Mouse (Mus musculus): ENCODE data around the gene Dse.

Dse gene

DNA sequence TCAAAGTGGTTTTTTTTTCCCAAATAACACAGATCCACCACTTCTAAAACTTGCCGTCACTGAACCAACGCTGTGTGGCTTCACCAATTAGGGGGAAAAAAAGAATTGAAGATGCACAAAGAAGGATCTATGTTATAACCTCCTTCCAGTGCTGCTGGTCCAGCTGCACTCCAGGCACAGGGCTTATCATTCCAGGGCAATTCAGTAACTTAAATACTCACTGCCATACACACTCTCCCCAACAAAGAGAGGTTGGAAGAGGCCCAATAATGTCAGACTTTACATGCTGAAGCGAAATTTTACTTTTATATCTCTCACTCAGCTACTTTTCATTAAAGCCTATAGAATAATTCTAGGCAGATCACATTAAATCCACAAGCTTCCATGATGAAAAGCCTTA, 8.9 kb downstream of the Dse start:
- DNase-seq (ENCODE audit: low read depth, low spot score) = no peak

DNA sequence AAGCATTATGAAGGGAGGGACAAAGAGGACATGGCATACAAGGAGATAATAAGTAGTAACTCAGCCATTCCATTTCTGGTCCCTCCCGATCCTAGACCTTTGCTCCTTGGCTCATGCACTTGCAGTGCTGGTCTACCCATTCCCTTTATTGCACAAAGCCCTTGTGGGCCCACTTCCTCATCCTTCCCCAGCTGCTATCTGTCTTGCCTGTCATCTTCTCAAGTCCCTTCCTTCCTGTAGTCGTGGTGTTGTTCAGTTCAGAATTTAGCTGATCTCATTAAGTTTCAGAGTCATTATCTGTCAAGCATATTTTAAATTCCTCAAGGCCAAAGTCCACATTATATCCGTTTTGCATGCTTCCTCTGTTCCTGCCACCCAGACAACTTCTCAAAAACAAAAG, 9.5 kb downstream of the Dse start:
- DNase-seq (ENCODE audit: low read depth, low spot score) = no peak

DNA sequence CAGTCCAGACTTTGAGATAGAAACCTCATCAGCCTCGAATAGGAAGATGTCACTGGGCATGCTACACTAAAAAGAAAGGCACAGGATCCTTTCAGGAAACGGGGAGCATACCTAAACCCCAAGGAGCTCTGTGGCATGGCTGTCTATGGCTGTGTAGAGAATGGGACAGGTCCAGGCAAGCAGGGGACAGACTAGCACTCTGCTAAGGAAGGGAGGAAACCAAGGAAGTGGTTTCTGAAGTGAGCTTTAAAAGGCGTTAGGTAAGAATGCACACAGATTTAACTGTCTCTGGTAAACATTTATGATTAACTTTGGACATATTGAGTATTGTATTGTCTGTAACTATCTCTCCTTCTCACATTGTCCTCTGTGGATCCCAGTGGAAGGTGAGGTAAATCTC, 10.2 kb downstream of the Dse start:
- DNase-seq (ENCODE audit: low read depth, low spot score) = no peak

DNA sequence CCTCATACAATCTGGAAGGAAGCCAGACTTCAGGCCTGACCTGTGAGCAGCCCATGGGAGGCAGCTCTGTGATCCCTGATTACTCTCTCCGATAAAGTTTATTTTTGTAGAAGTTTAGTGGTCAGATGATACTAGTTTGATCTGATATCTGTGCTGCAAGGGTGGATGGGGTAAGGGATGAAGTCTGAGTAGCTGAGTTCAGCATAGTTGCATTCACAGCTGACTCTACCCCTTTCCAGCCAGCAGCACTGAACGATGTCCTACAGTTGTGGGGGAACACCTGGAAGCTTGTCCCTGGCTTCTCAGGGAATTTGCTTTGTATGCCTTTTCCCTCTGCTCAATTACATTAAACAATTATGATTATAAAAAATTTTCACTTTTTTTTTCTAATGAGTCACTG, 12.6 kb downstream of the Dse start:
- no peak for DNase-seq (ENCODE audit: low read depth, low spot score)

DNA sequence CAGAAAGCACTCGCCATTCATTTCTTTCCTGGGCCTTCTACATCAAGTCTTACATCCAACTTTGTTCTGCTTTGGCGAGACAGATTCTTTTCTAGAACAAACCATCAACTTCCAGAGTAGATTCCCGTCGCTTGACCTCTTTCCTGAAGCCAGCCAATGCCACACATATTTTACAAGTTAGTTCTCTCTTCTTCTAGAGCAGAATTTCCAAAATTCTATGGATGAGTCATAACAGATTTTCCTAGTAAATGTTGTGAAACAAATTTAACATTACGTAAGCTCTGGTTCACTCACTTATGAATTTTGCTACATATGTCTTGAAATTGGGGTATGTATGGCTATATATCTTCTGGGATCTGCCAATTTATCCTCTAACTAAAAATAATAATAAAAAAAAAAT, 13.0 kb downstream of the Dse start:
- DNase-seq (ENCODE audit: low read depth, low spot score) = no peak

DNA sequence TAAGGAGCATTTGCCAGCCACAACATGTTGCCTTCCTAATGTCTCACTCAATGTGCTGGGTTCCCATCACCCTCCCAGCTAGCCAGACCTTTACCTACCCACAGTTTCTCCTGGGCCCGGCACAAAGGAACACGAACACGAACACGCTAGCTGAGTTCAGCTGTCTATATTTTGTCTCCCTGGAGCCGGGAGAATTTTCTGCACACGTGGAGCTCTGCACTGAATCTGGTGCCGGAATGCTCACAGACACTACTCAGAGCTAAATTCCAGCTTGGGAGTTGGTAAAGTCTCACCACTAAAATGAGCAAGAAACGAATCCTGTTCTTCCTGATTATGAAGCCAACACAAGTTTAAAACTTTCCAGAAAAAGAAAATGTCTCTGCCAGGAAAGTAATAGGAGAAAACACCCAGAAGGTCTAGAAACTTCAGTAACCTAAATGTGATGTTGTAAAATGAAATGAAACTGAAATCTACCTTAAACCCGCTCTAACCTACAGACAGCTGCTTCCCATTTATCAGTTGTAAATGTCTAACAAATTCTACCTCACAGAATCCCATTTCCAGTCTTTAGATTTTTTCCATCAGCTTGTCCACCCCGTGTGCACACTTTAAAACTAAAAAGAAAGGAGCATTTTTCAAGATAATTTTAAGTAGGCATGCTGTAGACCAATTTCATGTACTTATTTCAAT, 20.8 kb downstream of the Dse start:
- no peak for DNase-seq (ENCODE audit: low read depth, low spot score)

DNA sequence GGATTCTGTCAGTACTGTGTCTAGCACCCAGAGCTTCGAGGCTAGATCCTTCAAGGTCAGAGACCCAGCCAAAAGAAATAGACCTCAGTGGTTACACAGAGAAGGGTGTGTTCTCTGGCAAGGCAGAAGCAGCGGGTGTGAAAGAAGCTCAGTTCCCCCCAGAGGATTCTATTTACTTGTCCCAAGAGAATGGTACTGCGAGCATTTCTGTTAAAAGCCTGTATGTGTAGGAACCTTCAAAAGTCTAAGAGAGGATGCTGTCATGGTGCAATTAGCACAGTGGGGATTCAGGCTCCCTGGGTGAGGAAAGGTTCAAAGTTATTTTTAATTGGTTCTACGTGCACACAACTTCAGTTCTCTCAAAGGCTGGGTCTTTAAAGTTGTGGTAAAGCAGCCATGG, 22.0 kb downstream of the Dse start:
- DNase-seq (ENCODE audit: low read depth, low spot score) = no peak

DNA sequence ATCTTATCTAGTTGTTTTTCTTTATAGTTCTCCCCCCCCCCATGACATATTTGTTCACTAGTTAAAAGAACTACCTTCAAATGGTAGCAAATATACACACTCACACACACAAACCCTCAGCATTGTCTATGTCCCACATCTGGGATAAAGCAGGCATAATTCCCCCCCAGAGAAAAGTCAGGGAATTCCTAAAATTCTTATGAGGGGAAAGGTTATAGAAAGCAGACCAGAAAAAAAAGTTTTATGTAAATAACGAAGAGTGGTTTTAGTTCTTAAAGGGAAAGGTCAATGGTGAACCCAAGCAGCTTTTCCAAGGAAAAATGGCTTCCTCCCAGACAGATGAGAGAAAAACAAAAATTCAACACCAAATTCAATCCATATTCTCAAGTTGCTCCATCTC, 22.6 kb downstream of the Dse start:
- no peak for DNase-seq (ENCODE audit: low read depth, low spot score)

DNA sequence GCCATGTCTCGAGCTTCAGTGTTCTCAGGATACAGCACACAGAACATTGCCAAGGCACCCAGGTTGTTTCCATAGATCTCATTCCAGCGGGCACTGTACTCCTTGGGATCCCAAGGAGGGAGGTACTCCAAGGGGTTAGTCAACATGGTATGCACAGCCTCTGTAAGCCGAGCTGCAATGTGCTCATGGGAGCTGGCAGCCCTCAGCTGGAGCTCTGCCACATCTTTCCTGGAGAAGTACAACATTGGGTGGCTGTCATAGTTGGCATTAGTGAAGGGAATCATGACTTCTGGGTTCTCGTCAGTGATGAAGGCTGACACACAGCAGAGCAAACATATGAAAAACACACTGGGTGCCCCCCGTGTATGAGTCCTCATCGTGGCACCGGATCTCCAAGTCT, 23.8 kb downstream of the Dse start:
- DNase-seq (ENCODE audit: low read depth, low spot score) = no peak

DNA sequence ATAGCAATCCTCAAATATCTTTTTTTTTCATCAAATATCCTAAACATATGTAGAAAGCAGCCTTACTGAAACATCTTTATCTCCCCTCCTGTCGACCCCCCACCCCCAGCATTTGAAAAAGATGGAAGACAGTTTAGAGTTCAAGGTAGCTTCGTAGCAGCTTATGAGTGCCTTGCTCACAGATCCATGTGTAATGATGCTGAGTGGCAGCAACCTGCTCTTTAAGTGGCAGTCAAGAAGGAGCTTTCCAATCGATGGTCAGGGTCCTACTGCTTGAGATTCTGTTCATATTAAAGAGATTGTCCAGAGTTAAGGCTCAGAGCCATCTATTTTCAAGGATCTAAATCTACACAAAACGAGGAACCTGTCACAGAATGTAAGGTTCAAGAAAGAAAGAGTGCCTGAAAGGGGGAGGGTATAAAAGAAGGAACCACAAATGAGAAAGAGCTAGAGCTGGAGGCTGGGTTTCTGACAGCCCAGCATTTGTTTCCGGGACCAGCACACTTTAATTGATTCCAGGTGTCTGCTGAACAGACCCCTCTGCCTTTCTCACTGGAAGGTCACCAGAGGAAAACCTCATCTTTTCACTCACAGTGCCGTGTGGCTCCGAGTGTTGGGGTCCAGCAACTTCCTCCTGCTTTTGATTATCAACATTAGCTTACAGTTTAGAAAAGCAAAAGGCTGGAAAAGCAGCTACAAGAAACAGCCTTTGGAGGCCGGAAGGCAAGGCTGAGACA, 31.5 kb downstream of the Dse start:
- DNase-seq (ENCODE audit: low read depth, low spot score) = no peak

DNA sequence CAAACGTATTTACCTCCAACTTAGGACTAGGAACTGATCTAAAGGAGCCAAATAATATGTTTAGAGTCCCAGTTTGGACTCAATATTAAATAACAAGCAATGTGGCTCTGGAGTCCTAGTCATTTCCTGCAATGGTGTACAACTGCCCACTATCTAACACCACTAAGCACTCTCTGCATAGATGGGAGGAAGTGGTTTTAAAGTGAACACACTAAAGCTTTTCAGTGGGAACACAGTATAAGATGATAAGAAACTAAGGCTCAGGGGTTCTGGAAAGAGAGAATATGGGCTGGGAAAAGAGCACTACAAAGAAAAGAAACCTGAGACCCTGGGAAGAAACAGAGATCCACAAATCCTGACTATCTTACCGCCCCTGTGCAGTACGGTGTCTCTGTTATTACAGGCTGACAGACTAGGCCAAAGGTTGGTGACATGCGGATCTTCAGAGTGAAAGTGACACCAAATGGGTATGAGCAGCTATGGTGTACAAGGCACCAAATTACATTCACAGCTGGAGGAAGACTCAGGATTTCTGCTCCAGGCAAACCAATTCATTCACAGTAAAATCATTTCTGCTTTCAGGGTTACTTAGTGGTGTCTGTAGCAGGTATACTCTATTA, 34.7 kb downstream of the Dse start:
- DNase-seq (ENCODE audit: low read depth, low spot score) = peak; percentile 36

DNA sequence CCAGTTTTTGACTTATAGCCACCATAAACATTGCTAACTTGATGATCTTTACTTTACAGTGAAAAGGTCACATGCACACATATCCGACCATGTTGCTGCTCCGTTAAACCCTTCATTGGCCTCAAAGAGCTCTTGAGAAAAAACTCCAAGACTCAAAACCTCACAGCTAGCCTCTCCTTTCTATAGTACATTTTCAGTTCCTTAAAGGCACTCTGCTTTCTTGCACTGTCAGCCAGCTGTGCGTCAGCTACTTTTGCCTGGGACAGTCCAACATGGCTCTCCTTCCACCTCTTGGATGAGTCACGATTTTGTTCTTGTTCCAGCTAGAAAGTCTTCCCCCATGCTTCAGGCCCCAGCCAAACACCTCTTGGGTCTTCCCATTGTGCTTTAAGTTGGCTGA, 35.9 kb downstream of the Dse start:
- no peak for DNase-seq (ENCODE audit: low read depth, low spot score)

DNA sequence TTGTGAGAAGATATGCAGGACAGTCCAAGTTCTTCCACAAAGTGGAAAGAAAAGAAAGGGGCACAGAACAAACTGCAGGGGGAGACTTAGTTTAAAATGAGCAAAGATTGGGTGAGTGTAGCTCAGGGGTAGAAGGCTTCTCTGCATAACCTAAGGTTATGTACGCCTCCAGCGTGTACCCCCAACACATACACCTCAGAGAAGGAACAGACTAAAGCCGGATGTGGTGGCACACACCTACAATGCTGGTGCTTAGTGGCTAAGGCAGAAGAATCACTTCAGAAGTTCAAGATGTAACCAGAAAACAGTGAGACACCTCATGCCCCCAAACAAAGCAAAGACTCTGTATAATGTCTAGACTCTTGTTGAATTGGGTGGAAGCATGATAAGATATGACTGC, 36.3 kb downstream of the Dse start:
- peak; percentile 73 for DNase-seq (ENCODE audit: low read depth, low spot score)

DNA sequence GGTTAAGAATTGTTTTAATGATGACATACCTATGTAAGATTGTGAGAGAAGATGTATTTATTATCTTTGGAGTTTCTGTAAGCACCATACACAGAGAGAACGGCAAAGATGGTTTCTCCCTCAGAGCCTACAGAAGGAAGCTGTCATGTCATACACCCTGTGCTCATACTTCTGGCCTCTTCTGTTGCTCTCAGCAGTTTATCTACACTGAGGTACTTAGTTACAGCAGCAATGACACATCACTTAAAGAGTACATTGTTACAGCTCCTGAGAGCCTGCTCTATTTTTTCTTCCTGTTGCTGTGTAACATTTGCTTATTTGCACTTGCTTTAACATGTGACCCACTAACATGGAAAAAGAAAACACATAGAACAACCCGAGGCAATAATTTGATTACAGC, 40.5 kb downstream of the Dse start:
- no peak for DNase-seq (ENCODE audit: low read depth, low spot score)

DNA sequence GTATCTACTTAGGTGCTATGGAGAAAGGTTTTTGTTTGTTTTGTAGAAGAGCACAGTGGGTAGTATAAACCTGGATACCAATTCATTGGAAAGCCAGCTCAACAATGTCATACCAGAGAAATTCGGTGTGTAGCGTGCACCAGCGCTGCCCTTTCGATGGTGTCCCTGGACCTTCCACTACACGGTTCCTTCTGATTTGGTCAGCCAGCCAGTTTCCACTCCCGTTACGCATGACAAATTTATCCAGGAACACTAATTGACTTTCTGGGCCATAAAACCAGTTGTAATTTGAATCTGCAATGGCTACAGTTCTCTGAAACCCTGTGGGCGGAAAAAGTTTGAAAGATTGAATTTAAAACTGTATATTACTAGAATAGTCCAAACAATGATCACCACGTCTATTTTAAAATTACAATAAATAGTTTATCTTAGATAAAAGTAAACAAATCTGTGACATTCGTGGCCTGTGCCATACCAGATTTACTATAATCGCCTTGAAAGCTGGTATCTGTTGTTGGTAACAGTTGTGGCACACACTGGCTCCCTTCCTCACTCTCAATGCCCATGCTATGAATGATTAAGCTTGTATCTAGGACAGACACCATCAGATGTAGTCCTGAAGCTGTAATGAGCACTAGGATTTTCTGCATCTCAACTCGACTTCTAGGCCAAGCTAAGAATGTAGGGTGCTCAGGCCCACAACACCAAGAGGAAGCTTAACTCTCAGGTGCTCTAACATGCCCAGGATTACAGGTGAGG, 51.5 kb downstream of the Dse start:
- no peak for DNase-seq (ENCODE audit: low read depth, low spot score)

DNA sequence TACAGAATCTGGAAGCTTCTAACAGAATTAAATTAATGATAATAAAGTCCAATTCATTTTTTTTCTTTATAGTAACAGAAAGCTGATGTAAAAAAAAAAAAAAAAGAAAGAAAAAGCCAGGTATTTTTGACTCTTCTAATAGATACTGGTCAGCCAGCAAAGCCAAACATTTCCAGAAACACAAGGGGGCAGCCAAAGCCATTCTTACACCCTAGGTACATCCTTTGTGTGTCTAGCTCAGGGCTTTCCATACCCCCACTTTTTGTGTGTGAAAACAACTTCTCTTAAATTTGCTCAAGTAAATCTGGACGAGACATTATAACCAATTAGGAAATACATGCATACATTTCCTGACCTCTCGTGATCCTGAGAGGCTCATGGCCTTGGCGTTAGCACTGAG, 55.7 kb downstream of the Dse start:
- no peak for DNase-seq (ENCODE audit: low read depth, low spot score)

DNA sequence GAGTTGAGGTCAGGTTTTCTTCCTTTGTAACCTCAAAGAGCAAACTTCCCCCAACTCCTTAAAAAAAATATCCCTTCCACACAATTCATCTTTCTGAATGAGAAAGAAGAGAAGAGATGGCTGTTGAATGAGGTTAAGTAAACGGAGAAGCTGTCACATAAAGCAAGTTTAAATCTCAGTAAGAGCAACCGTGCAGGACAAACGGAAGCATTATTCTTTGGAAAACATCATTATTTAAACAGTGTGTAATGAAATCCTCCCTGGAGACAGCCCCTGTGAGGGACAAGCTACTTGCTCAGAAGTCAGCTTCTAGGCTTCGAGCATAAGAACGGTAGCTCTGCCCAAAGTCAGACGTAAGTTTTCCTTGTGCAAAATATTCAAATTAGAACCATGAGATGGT, 57.1 kb downstream of the Dse start:
- DNase-seq (ENCODE audit: low read depth, low spot score) = no peak

DNA sequence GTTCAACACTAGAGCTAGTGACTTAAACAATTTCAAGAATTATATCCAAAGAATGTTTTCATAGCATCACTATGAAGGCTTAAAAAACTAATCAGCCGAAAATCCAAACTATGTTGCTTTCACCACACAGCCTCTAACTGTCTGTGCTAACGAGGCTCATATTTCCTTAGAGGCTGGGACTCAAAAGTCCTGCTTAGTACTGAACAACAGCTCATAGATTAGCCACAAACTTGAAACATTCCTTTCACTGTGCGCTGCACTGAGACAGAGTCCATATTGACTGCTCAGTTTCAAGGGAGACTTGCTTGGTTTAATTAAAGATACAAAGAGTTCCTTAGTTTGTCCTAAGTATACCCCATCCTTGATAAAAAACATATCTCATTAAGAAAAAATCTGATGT, 57.7 kb downstream of the Dse start:
- DNase-seq (ENCODE audit: low read depth, low spot score) = no peak

DNA sequence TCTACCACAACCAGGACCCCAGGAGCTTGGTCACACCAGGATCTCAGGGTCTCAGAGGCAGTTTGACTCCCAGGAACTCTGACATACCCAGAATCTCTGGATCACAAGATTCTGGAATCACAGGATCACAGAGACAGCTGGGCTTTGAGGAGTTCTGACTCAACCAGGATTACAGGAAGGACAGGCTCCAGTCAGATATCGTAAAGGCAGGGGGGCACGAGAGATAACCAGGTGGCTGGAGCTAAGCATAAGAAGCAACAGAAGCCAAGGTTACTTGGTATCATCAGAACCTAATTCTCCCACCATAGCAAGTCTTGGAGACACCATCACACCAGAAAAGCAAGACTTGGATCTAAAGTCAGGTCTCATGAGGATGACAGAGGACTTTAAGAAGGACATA, 65.8 kb downstream of the Dse start:
- no peak for DNase-seq (ENCODE audit: low read depth, low spot score)

DNA sequence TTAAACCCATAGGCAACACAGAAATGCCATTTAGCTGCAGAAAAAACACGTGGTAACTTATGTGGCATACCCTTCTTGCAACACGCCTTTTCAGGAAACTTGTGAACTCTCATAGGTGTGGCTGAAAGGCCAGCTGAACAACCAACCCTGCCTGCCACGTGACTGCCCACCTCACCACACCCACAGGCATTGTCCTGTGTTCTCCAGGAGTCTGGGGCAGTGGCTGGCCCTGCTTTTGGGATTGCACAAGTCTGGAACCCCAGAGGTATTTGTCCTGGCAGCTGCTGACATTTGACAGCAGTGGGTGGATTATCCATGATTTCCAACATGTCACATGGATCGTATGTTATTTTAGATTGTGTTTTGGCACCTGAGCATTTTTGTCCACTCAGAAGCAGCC, 67.7 kb downstream of the Dse start:
- DNase-seq (ENCODE audit: low read depth, low spot score) = no peak

DNA sequence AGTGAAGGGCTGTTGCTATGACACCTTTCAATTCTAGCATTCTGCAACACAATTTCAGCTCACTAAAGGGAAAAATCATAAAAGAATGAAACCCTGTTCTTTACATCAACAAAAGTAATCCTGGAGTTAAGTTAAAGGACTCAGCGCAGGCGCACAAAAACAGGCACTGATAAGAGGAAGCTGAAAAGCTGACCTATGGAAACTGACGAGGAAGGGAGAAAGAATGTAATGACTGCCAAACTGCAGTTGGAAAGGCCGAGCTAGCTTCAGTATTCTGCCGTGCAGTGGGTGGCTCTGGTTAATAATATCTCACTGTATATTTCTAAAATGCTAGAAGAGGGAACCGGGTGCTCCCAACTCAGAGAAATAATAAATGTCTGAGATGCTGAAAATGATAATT, 69.5 kb downstream of the Dse start:
- no peak for DNase-seq (ENCODE audit: low read depth, low spot score)

DNA sequence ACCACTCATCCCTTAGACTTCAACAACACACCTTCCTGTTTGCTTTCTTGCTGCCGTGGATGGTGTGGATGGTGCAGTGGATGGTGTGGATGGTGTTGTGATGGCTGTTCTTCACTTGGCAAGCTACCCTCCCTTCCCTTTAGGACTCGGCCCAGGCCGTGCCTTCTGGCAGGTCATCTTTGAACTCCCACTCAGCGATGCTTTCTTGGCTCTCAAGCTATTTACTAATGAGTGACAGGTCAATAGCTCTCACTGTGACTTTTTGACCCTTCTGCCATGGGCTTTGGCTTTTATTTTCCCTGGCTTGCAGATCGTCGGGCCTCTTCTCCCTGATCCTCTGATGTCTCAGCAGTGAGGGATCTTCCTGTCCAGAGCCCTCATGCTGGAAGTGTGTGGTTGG, 71.1 kb downstream of the Dse start:
- no peak for DNase-seq (ENCODE audit: low read depth, low spot score)

DNA sequence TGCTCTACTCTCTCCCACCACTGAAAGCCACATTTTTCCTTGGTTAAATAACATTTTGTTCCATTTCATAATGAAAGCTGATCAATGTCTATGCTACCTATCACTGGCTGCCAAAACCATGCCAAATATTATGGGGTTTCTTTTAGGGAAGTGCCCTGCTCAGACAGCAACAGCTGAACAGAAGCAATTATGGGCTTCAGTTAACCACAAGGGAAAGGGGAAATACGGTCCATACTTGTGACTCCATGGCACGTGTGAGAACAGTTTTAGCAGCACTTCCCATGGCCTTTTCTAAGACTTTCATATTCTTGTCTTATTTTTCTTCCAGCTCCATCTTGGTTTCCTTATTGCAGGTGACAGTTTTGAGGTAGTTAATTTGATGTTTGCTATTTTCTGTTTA, 76.2 kb downstream of the Dse start:
- no peak for DNase-seq (ENCODE audit: low read depth, low spot score)
